Mouse (Mus musculus) retina, postnatal 1 day (tissue): ENCODE measurements around the gene Adgrl2.

Experiments used
- DNase-seq: peaks from one replicate; pipeline ENCODE4 v3.0.0-alpha.2; 2012

The Adgrl2 gene

DNA sequence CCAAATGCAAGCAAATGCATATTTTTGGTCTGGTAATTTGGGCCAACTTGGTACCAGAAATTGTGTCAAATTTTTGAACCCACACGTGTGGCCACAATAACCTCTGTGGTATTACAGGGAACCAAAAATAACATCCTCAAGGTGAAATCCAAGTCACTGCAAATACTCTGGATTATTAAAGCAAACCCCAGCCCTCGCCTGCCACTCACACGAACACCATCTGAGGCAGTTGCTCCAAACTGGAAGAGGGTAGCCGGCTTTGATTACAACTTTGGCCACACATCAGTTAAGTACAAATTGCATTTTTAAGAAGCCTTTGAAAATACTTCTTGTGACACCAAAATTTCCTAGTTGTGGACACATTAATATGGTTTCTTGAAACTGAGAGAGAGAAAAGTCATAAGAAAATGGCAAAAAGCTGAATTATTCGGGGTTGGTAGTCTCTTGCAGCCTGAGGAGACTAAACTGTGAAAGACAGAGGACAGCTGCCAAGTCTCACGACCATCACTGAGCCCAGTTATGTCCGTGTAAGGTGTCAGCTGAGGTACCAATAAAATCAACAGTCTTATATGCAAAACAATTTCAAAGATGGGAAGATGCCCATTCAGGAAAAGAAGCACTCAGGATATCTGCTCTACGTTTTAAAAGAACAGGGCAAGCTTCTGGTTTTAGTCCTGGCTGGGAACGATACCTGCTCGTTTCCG, 18.3 kb downstream of the Adgrl2 start:
- no peak for DNase-seq

DNA sequence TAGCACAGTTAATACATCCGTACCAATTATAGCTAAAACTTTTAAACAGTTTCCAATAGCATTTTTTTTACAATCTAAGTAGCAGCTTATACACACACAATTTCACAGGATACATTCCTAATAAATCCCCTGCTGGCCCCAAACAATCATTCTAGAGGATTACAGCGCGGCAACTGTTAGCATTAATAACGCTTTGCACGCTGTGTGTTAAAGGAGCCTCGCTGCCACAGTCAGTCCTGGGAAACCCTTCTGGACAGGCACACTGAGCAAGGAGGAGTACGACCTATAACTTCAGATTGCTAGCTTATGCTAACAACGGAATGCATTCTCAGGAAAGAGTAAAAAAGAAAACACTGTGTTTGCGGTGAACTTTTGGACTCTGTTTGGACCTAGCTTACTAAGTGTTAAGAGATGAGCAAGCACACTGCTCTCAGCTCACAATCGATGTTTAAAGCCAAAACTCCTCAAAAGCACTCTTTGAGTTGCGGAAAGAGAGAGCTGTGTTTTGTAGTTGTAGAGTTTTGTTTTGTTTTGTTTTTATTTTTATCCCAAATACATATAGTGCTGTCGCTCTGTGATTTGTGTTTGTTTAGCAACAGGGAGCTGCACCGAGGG, 25.3 kb downstream of the Adgrl2 start:
- peak; percentile 62 for DNase-seq

DNA sequence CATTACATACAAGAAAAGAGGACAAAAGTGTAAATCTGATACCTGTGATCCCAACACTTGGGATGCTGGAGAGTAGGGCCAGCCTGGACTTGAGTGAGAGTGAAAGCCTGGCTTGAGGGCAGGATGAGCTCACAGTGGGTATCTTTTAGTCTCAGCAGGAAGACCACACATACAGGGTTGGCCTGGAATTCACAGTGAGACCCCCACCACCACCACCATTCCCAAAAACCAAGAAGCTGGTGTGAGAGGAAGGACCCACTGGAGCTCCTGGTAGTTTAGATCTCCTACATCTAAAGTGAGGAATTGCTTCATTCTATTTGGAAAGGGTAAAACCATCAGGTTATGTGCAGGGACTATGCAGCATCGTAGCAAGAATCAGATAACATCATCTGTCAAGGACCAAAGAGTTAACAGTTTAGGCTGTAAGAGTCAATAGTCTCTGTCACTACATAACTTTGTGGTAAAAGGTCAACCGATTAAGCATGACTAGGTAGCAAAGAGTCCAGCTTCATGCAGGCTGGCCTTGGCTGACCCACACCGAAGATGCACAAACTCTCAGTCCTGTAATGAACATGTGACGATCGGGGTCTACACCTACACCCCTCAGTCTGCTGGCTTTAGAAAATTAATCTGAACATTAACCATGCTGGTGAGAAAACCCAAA, 26.8 kb downstream of the Adgrl2 start:
- DNase-seq, result no peak

DNA sequence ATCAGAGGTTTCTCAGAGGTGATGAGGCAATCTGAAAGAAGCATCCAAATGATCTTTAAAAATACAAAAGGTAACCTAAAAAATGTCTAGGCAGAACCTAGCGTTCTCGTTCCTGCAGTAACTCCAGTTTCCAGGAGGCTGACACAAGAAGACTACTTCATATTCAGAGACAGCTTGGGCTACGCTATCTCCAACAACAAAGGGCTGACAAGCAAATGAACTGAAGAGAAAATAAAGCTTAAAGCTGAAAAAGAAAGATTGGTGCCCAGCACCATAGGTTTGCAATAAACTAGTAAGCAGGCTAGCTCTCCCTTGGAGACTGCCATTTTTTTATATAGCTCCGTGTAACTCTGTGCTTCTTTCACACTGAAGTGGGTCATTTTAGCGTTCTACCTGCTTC, 28.7 kb downstream of the Adgrl2 start:
- DNase-seq, result no peak

DNA sequence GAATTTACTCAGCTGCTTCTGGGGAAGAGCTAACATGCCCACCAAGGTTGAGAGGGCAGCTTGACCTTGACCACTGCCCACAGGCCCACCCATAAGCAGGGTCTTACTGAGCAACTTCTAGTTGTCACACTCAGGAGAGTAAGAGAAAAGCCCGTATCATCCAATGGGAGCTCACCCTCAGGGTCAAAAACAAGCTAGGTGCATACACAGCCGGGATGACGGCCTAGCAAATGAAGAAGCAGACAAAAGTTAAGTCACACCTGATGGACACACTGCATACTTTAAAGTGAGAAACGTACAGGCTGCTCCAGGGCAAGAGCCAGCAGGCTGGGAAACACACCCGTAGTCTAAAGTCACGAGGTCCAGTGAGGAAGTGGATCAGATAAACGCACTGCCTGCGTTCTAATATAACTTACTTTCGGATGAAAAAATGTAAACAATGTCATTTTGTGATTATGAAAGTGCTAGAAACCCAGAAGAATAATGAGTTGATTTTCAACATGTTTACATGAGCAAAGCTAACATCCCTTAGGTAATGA, 29.5 kb downstream of the Adgrl2 start:
- no peak for DNase-seq

DNA sequence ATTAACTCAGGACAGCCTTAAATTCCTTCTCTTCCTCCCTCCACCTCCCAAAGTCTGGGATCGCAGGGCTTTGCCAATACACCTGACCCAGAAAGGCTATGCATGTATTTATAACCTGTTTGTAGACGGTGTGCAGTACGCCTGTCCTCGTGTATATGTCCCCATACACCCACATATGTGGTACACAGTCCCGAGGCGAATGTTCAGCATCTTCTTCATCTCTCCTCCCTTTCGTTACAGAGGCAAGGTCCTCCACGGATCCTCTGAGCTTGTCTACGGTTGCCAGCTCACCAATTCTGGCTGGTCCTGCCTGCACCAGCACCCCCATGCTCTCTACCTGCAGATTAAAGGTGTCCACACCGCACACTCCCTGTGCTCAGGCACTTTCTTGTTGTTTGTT, 30.1 kb downstream of the Adgrl2 start:
- DNase-seq, result no peak

DNA sequence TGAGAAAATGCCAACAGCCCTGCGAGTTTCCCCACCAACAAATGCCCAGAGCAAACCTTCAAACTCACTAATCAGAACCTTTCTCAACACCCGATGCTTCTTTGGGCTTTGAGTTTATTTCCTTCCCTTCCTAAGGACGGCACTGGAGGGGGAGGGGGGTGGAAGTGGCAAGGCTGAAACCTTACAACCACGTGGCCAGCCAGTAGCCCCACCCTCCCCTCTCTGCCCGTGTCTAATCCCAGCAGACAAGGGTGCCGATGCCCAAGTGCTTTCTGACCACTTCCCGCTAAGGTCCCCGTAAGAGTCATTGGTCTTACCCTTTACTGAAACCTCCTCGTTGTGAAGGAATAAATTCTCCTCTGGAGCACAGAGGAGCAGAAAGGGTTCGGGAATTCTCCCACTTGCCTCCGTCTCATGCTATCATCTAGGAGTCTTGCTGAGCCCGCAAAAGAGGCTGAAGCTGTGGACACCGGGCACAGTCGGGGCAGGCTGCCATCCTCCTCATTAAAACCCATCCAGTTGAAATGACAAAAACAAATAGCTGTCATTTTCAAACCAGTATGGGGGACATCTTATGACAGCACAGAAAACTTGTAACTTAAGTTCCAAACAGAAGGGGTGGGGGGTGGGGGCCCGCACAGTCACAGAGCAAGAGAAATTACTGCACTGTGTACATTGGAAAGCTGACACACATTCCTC, 30.9 kb downstream of the Adgrl2 start:
- DNase-seq, result peak; percentile 82

DNA sequence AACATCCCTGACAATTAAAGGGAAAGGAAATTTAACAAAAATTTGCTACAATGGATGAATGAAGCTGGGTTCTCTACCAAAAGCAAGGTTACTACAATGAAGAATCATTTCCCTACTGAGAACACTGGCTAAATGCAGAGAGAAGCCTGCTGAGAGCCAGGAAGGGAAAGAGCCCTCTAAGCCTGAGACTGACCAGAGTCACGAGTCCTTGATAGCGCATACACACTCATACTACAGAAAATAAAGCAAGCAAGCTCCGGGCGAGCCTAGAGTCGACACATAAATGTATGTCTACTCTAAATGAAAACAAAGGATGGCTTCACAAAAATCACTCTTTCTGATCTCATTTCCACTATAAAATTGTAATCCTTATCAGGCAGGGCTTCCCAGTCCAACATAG, 31.6 kb downstream of the Adgrl2 start:
- DNase-seq, result no peak

DNA sequence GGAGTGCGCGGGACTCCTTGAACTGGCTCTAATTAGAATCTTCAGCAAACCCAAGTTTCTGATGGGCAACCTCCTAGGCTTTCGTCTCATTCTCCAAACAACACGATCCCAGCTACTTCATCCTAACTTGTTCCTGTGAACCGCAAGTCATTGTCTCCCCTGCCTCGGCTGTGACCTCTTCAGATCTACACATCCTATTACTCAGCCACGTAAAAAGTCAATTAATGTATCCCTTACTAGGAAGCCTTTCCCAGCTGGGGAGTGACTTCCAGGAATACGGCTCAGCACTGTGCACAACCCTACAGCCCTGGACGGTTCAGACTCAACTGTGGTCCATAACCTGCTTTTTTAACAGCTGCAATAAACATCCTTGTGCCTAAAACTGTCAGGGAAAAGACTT, 32.2 kb downstream of the Adgrl2 start:
- DNase-seq, result no peak

DNA sequence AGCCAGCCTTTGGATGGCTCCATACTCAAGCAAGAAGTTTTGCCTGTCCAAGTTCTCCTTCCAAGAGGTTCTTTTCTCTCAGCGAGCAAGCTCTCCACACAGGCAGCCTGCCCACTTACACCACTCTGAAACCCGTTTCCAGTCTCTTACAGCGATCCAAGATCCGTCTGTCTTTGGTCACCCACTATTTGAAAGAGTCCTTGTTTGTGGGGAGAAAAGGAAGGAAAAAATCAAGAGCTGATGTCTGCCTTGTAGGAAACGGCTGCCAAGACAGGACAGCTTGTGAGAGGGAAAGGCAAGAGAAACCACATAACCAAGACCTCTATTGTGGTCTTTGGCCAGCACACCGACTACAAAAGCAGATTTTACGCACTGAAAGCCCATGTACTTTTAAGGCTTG, 33.5 kb downstream of the Adgrl2 start:
- DNase-seq, result no peak

DNA sequence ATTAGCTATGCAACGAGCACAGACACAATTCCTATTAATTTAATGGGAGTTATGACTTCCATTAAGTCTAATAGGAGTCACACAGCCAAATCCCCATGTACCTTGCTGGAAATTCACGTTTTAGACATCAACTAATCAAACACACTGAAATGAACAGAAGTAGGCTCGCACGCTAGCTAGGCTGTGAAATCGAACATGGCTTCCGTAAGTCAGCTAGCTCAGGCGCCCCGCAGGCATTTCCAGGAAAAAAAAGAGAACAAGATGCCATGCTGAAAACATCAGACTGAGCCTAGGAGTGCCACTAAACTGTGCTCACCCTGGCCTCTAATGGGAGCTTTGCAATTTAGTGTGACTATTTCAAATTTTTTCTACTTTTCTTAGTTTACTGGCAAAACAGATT, 40.6 kb downstream of the Adgrl2 start:
- peak; percentile 48 for DNase-seq

DNA sequence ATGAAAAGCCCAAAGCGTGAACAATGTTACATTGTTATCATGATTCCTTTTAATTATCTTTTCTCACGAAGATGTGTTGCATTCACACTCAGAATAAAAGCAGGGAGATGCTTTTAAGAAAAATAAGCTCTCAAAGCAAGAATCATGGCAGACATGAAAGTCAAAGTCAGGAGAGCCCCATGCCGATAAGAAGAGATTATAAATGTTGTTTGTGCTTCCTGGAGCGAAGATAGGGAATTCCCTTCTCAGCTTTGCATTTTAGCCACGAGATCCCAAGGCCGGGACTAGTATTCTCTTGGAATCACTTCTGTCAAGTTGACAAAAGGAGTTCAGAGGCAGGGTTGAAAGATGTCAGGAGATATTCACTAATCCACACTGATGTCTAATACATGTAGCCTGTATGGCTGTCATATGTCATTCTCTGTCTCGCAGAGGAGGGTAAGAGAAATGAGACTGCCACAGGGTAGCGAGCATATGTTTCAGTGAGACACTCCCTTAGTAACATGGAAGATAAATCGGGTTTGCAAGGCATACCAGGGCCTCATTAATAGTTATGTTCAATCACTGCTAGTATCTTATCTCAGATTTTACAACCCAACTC, 42.5 kb downstream of the Adgrl2 start:
- peak; percentile 47 for DNase-seq

DNA sequence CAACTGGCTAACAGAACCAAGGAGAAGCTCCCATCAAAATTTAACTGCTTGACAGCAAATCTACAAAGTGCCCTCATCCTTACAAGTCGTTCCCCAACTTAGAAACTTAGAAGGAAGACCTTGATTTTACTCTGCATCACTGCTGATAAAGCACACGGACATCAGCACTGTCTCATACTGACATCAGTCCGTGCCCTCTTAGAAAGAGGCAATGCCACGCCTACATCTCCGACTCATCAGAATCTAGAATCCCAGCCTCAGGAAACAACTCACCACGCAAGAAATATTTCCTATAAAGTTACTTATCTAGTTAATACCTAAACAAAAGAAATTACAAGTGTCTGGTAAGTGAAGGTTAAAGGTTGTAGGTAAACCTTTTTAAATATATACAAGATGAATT, 43.1 kb downstream of the Adgrl2 start:
- no peak for DNase-seq

DNA sequence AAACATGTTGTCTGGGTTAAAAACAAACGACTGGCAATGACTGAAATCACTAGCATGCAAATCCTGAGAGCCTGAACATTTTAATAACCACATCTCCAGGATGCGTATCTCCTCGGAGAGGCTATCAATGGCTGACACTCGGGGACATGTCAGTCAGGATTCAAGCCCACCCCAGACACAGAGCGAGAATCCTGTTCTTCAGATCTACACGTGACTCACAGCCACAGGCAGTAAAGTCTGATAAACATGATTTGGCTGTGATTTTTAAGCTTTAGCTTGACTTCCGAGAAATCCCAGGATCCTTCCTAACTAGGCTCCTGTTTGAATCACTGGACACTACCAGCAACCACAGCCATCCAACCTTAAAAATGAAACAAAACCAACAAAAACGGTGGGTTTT, 44.8 kb downstream of the Adgrl2 start:
- peak; percentile 56 for DNase-seq

DNA sequence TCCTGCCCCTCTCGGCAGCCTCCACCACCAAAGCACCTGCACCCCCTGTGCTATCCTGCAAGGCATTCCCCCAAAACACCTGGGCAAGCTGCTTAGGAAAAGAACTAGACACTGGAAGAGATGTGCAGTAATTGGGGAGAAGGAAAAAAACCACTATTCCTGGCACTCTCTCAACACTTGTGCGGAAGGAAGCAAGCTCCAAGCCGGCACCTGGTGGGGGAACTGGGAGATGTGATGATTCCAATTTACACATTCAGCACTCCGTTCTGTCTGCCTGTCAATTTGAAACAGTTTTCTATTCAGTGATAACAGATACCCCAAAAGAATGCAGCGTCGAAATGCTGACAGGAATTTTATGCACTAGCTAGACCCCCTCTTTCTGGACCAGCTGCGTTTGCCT, 50.9 kb downstream of the Adgrl2 start:
- DNase-seq, result no peak

DNA sequence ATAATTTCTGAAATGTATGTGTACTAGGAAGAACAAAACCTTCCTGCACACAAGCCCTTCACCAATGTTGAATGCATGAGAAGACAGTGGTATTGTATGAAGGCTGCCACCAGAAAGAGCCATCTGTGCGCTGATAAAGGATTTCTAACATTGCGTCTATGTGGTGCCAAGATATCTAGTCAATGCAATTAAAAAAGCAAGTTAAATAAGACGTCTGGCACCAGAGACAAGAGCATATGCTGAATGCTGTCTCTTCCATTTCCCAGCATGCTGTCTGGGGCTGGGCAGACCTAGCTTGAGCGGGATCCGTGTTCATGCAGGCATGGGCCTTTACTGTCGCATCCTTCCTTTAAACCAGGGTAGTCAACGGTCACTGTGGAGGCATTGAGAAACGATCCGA, 55.3 kb downstream of the Adgrl2 start:
- DNase-seq, result no peak

DNA sequence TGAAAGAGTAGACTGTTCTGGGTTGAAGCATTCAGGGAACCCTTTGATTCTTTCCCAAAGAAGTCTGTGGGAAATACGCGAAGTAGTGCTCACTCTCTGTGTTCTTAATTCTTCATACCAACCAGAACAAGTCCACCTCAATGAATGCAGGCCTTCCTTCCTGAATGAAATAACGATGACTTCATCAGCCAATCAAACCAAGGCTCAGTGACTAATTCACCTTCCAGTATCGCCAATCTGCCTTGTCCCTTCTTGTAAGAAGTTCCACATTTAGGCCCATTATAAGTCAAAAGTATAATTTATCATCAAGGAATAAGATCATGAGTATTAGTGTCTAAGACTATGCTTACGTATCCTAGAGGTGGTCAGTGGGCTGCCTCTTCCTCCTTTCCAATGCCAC, 56.1 kb downstream of the Adgrl2 start:
- no peak for DNase-seq

DNA sequence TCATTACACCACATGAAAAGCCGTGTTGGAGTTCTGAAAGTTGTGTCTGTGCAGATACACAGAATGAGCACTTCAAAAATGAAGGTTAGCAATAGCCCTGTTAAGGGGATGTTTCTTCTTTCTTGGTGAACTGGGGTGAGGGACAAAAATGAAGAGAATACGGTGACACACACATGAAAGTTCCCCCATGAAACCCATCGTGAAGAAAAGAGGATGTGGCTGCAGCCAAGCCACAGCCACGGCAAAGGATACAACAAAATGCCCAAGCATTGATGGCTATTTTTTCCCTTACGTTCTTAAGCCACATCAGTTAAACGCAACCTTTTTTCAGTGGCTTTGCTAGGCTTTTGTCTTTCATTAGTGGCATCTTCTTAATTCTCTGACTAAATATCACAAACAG, 57.2 kb downstream of the Adgrl2 start:
- DNase-seq, result no peak

DNA sequence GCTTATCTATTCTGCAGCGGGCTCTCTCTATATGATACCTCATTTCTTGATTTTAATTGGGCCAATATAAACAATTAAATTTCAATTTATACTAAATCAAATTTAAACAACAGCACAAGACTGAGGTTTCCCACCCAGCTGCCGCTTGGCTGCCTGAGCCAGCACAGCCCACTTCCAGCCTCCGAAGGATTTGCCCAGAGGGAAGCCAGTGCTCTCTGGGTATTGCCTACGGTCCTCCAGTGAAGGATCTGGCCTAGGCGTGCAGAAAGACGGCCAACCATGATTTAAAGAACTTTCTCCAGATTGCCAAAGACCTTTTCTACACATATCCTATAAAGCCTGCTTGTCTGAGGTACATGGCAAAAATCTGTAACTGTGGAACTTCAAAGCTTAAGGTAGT, 59.4 kb downstream of the Adgrl2 start:
- DNase-seq, result no peak

DNA sequence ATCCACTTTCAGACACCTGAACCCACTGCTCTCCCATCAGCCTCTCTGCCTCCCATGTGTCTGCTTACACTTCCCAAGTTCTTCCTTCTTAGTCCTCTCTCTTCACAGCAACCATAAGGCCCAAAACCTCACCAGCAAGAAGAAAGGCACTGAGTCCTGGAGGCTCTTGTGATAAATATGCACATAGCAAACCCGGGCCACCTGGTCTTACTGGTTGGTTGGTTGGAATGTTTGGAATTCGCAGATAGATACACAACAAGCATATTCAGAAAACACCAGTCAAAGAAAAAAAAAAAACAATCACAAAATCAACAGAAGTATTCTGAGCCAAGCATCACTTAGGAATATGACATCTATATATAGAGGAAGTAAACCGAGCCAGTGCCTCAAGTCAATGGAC, 64.0 kb downstream of the Adgrl2 start:
- DNase-seq, result no peak

DNA sequence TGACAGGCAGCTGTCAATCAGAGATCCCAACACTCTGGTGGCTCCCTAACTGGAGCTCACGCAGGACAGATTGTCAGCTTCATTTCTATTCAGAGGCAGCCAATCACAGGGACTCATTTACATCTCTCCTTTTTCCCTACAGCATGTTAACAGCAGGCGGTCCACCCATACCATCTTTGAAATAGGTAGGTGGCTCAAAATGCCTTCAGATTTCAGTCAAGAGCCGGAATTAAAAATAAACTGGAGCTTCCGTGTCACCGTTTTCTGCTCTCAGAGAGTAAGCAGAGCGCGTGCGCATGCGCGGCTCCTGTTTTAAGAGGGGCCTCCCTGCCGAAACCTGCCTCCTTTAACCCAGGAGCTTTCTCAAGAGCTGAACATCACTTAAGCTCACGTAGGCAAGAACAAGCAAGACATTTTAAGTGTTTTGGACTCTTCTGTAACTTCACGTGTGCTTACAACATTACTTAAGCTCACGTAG, 67.7 kb downstream of the Adgrl2 start:
- DNase-seq, result peak; percentile 78

DNA sequence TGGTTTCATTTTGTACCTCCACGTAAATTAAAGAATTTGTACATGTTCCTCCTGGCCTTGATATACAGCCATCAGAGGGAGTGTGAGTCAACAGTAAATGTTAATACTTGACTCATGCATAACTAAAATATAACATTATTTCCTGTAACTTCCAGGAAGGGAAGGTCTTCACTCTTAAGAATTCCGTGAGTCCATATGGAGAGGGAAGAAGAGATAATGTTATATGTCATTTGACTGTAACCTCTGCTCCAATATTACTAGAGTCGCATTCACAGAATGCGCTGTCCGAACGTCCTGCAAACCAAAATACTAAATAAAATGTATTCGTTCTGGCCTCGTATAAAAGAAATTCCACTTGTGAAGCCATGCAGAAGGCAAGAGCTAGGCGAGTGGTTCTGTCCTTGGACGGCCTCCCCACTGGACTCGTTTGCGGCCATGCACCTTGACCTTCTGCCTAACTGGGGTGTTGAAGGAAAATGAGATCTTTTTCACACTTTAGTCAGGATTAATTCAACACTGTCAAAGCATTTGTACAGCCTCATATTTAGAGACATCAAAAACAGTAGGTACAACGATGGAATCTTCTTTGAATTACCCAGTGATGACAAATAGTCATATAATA, 68.3 kb downstream of the Adgrl2 start:
- DNase-seq, result no peak

DNA sequence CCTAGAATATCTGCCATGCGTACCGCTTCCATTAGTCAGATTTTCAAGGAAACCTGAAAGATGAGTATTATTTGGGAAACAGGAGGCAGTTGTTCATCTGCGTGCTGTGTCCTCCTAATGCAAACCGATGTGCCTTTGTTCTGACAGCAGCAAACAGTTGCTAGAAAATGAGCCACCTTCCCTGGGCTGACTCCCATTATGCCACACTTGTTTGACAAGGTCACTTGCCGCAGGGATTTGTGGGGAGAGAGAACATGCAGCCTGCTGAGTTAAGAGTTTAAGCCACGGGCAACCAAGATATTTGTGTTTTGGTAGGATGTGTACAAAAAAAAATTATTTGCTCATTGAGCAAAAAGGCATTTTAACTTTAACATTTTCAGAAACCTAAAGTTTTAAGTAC, 69.5 kb downstream of the Adgrl2 start:
- DNase-seq, result peak; percentile 62
